Mouse (Mus musculus) CH12.LX (cell line): Measurements from ENCODE around the gene Htra3.

Experiments used
- CTCF ChIP-seq, 2 experiments: IDR thresholded peaks in 1 of 2; conservative IDR thresholded peaks in 1 of 2; 2 replicates each; pipeline ENCODE4 v1.5.1; 2011 to 2012; ENCODE audit warnings: low read depth in 2 of 2, low read length in 2 of 2, improper control_type of control experiment in 1 of 2, inconsistent platforms in 1 of 2, mild to moderate bottlenecking in 1 of 2, moderate library complexity in 1 of 2
- E2F4 ChIP-seq: IDR thresholded peaks from 2 replicates; pipeline ENCODE4 v1.6.1; 2011; ENCODE audit warnings: low read depth, low read length, improper control_type of control experiment; ENCODE audit not compliant: insufficient replicate concordance
- EP300 ChIP-seq: IDR thresholded peaks from 2 replicates; pipeline ENCODE4 v1.6.1; 2011; ENCODE audit warnings: low read length, improper control_type of control experiment
- JUND ChIP-seq: conservative IDR thresholded peaks from 2 replicates; pipeline ENCODE4 v1.6.1; 2011; ENCODE audit warnings: low read depth, low read length, improper control_type of control experiment
- MXI1 ChIP-seq: IDR thresholded peaks from 2 replicates; pipeline ENCODE4 v1.6.1; 2011; ENCODE audit warnings: mild to moderate bottlenecking, low read depth, low read length, improper control_type of control experiment
- POLR2A ChIP-seq: IDR thresholded peaks from 2 replicates; pipeline ENCODE4 v1.6.1; 2011; ENCODE audit warnings: low read depth, mild to moderate bottlenecking, improper control_type of control experiment, low read length
- RAD21 ChIP-seq: IDR thresholded peaks from 2 replicates; pipeline ENCODE4 v1.6.1; 2011; ENCODE audit warnings: low read depth, mild to moderate bottlenecking, low read length, improper control_type of control experiment, moderate library complexity
- SIN3A ChIP-seq: IDR thresholded peaks from 2 replicates; pipeline ENCODE4 v1.6.1; 2012; ENCODE audit warnings: low read length, improper control_type of control experiment, inconsistent platforms

GRCm38 (mm10) chr5:35691246-35691645 is 11.7 kb upstream of the Htra3 start:
- TF ChIP-seq POLR2A (no peak), JUND (no peak), RAD21 (no peak), SIN3A (no peak), CTCF (conservative IDR thresholded peaks at IDR 0.05 in 1 of 2, IDR thresholded peaks at IDR 0.05 in 1 of 2; ENCODE audit: low read depth in 2 of 2, low read length in 2 of 2) (no peak), MXI1 (no peak), E2F4 (no peak), EP300 (no peak)
